Mouse (Mus musculus) B cell, adult 67 days (primary cell): Measurements from ENCODE around the gene Olfr472. TPM values are rescaled to one million over a fixed set of nuclear protein-coding genes. Genes with fewer than 3 reads are reported as not detected.

ENCODE experiments used
- total RNA-seq, 2 experiments: library from RNA; stranded (reverse); gene quantifications; 4 replicates each; pipeline ENCODE4 v1.2.4; 2023

Olfr472 gene
- not detected for total RNA-seq

DNA sequence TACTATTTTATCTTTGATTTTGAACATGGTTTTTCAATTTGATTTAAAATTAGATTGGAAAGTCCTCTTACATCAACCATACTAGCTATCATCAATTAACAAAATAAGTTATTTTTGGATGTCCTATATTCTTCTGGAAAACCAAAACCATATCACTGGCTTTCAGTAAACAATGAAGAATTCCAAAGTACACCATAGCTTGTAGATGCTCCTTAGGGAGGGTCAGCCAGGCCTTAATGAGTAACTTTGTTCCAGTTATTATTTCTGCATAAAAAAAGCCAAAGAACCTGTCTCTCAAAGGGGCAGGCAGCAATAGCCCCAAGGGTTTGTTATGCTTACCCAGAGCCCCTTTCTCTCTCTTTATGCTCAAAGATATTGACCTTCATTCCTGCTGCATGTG lies at the start of gene Olfr472:
TSS of gene Olfr472 (plus strand) at position 301 of the 400 bp plus-strand sequence.

DNA sequence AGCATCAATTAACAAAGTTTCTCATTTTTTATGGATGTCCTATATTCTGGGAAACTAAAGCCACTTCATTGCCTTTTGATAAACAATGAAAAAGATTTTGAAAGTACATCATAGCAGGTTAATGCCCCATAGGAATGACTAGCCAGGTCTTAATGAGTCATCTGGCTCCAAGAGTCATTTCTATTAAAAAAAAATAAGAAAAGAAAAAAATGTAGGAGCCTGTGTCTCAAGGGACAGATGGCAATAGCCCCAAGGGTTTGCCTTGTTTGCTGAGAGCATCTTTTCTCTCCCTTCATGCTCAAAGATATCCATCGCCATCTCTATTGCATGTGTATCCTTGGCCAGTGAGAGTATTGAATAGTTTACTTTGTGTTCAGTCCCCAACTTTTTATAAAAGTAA lies 32.4 kb downstream of the Olfr472 start, which contains the start of gene Olfr473:
TSS of gene Olfr473 (plus strand) at position 301 of the 400 bp plus-strand sequence.

DNA sequence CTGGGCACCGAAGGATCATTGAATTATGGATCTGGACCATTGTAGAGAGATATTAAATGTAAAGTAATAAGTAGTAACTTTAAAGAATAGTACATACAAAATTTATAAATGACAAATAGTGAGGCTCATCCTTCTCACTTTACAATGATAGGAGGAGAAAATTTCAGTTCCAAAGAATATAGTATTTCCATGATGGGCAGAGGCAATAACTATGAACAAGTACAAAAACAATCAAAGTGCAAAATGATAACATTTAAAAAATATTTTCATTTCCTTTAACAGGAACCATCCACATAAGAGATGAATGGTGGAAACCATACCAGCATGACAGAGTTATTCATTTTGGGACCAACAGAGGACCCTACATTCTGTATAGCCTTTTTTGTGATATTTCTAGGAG lies 56.6 kb downstream of the Olfr472 start, which contains the start of gene Olfr474:
TSS of gene Olfr474 (plus strand) at position 301 of the 400 bp plus-strand sequence.

Other genes with a start within 250 kb of the Olfr472 start
- gene Cyb5r2, start 139.9 kb upstream of the Olfr472 start, total RNA-seq = not detected
- not detected for gene Ovch2, start 96.7 kb upstream of the Olfr472 start, total RNA-seq
- gene Olfr467, start 85.6 kb upstream of the Olfr472 start, total RNA-seq = not detected
- not detected for gene Olfr469, start 72.4 kb upstream of the Olfr472 start, total RNA-seq
- not detected for gene Olfr470, start 50.4 kb upstream of the Olfr472 start, total RNA-seq
- not detected for gene Olfr473, start 32.5 kb downstream of the Olfr472 start, total RNA-seq
- gene Olfr474, start 56.7 kb downstream of the Olfr472 start, total RNA-seq = not detected
- gene Olfr476, start 66.9 kb downstream of the Olfr472 start, total RNA-seq = not detected
- gene Olfr477, start 88.8 kb downstream of the Olfr472 start, total RNA-seq = not detected
- not detected for gene Olfr478, start 136.1 kb downstream of the Olfr472 start, total RNA-seq
- not detected for gene Olfr479, start 152.8 kb downstream of the Olfr472 start, total RNA-seq
- not detected for gene Olfr480, start 169.4 kb downstream of the Olfr472 start, total RNA-seq
- not detected for gene Olfr481, start 182.0 kb downstream of the Olfr472 start, total RNA-seq
- gene Olfr482, start 199.7 kb downstream of the Olfr472 start, total RNA-seq = 1 to 10 TPM; 1.5 to 2.4 TPM
- not detected for gene Olfr483, start 202.9 kb downstream of the Olfr472 start, total RNA-seq
- gene Olfr484, start 229.5 kb downstream of the Olfr472 start, total RNA-seq = not detected